Comparison of ENCODE assay signal across 17 mouse cellular contexts in the genomic region with DNA sequence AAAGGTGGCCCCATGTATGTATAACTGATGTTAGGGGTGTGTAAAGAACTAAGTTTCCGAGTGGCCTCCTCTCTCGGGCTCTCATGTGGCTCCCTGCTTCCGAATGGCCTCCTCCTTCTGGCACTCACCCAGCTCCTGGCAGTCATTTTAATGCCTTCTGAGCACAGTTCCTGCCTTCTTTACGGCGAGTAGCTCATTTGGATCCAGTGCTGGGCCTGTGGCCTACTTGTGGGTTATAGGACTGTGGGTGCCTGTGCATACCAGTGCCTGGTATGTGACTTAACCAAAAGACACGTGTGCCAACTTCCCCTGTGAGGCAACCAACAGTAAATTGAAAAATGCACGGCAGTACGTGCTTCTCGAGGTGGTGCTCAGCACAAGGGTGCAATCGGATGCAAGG. TPM values are rescaled to one million over a fixed set of nuclear protein-coding genes. Genes with fewer than 3 reads are reported as not detected.
DNase-seq lines count a peak whose midpoint lies in the region; ATAC-seq and TF ChIP-seq lines count a peak whose summit lies in the region.
"Had no signal": no experiment of that assay in that cellular context is flagged by ENCODE, and none has a peak within 500 bp of the region (broad histone marks: within the 10 kb centered on the region; RNA-seq: fewer than 3 reads in every experiment).

No protein-coding gene starts in this region.

- peak; percentile 48 for DNase-seq in adrenal gland, postnatal 14 days
- DNase-seq in adrenal gland, postnatal 4 days (ENCODE audit: low spot score in 2 of 2) = no peak
- peak; percentile 46 for DNase-seq in kidney, adult 2 months
- peak; percentile 84 for DNase-seq in adipocyte (ENCODE audit: low spot score)
- DNase-seq in gastrocnemius, postnatal 25 days = no peak
- no peak for DNase-seq in thymus, postnatal 10 days (ENCODE audit: low spot score in 2 of 2)
- DNase-seq: B cell, adult 2 months; heart, adult 18-20 months; kidney, postnatal 4 days; right cerebral cortex, postnatal 25 days had no signal

- H3K36me3 ChIP-seq in kidney, adult 2 months (ENCODE audit: control insufficient read depth, insufficient read depth, low read length) = no peaks in the 10 kb centered on the region
- peaks cover 34% of the 10 kb centered on the region for H3K36me3 ChIP-seq in kidney, embryonic 15.5 days

- TF ChIP-seq CTCF in kidney, adult 2 months (conservative IDR thresholded peaks at IDR 0.05; ENCODE audit: insufficient read depth, insufficient read length, low read depth, low read length) = no peak

- H3K27ac ChIP-seq in kidney, adult 2 months (ENCODE audit: insufficient read depth, low read depth, low read length) = no peak overlapping the region
- H3K27ac ChIP-seq in kidney, embryonic 15.5 days = no peak overlapping the region
- H3K27ac ChIP-seq: forebrain, embryonic 10.5 days; hindbrain, embryonic 15.5 days; liver, embryonic 14.5 days; midbrain, embryonic 13.5 days had no signal

- H3K4me2 ChIP-seq in kidney, embryonic 15.5 days = no peak overlapping the region
- H3K4me2 ChIP-seq: hindbrain, embryonic 15.5 days; midbrain, embryonic 13.5 days had no signal

- H3K4me3 ChIP-seq in kidney, adult 2 months (ENCODE audit: insufficient read depth, low read depth, low read length) = no peak overlapping the region
- no peak overlapping the region for H3K4me3 ChIP-seq in kidney, embryonic 15.5 days (replicated peaks)
- H3K4me3 ChIP-seq: forebrain, embryonic 10.5 days; hindbrain, embryonic 15.5 days; midbrain, embryonic 13.5 days had no signal

- H3K27me3 ChIP-seq in kidney, adult 2 months (replicated peaks; ENCODE audit: control insufficient read depth, insufficient read depth, low read length) = no peaks in the 10 kb centered on the region
- H3K27me3 ChIP-seq in kidney, embryonic 15.5 days = no peaks in the 10 kb centered on the region
- H3K27me3 ChIP-seq: hindbrain, embryonic 15.5 days; midbrain, embryonic 13.5 days had no signal

- no peak overlapping the region for H3K9ac ChIP-seq in kidney, embryonic 15.5 days
- H3K9ac ChIP-seq: hindbrain, embryonic 15.5 days; liver, embryonic 14.5 days; midbrain, embryonic 13.5 days had no signal

- TF ChIP-seq POLR2A in kidney, adult 2 months (IDR thresholded peaks at IDR 0.05; ENCODE audit: low read depth, low read length) = no peak

- H3K9me3 ChIP-seq in kidney, embryonic 15.5 days (replicated peaks) = peaks cover 5% of the 10 kb centered on the region; the same call in 1 of the 2 replicates
- H3K9me3 ChIP-seq: hindbrain, embryonic 15.5 days had no signal

- peaks cover 24% of the 10 kb centered on the region for H3K4me1 ChIP-seq in kidney, adult 2 months (ENCODE audit: control insufficient read depth, insufficient read depth, low read length)
- H3K4me1 ChIP-seq in kidney, embryonic 15.5 days = peaks cover 21% of the 10 kb centered on the region

- ATAC-seq in kidney, embryonic 15.5 days (replicated peaks; ENCODE audit: low FRiP score) = no peak
- ATAC-seq in hematopoietic stem cell, adult 5-6 weeks (replicated peaks in 1 of 2; ENCODE audit: insufficient read depth in 1 of 2, low FRiP score in 2 of 2, low TSS enrichment in 1 of 2, low read depth in 1 of 2, poor library complexity in 2 of 2, severe bottlenecking in 2 of 2) = peak; percentile 47 to 62; a peak in 2 of 4 replicates
- ATAC-seq: intestine, postnatal 0 days; midbrain, embryonic 13.5 days had no signal

- 70% methylated on average over 10 of the region's 10 CpGs for WGBS in kidney, adult 2 months
- 90% methylated on average over 10 of the region's 10 CpGs for WGBS in kidney, embryonic 15.5 days

RNA-seq across cellular contexts. Expression of a gene that starts 50.7 kb away (rescaled TPM):
- 41.5 and 52.1 TPM in 2 replicates for total RNA-seq in adrenal gland, postnatal 14 days (2021)
- total RNA-seq in adrenal gland, postnatal 4 days (2021) = 10 to 100 TPM; 42.8 to 43.1 TPM
- polyA plus RNA-seq in kidney, adult 2 months (2012; rRNA removed) = 10.2 and 12.9 TPM in 2 replicates
- polyA plus RNA-seq in kidney, embryonic 15.5 days (2015; fragmentation: Nextera tagmentation; extraction: Ambion mirVana) = 20.6 TPM in 2 replicates
- 50.5 and 62.1 TPM in 2 replicates for total RNA-seq in hematopoietic stem cell, adult 5-6 weeks (2017)
- 10 to 100 TPM; 19.3 to 19.8 TPM for total RNA-seq in gastrocnemius, postnatal 25 days (2021)

Comparison
In these comparisons a context has a peak if more than half of its experiments do, and no peak if none do; other contexts are left out.
1. DNase-seq: peak in adrenal gland, postnatal 14 days (single experiment), kidney, adult 2 months (single experiment) and adipocyte (single experiment); none in adrenal gland, postnatal 4 days (0 of 2), gastrocnemius, postnatal 25 days (single experiment) and thymus, postnatal 10 days (0 of 2).